Mouse (Mus musculus): Measurements from ENCODE around the gene Rhox3a2. TPM values are rescaled to one million over a fixed set of nuclear protein-coding genes. Genes with fewer than 3 reads are reported as not detected.
"Not testable (repeated sequence)": the region's sequence is repeated elsewhere in the genome, so short reads cannot be mapped to it uniquely, and the experiment has no call there.

Gene Rhox3a2
- not detected in 2 replicates for polyA plus RNA-seq (2012; ENCODE audit: insufficient read depth, insufficient read length, missing spikeins)

GRCm38 (mm10) chrX:37379728-37380127, at the start of gene Rhox3a2:
Gene Rhox3a2 (plus strand): TSS chrX:37380028.
- not testable (repeated sequence) for H3K4me3 ChIP-seq (ENCODE audit: insufficient read depth, low read depth, low read length); H3K4me1 ChIP-seq (ENCODE audit: control insufficient read depth, insufficient read depth, insufficient read length, low read length); H3K27ac ChIP-seq (replicated peaks; ENCODE audit: low read depth, low read length)

- H3K4me1 ChIP-seq (ENCODE audit: control insufficient read depth, insufficient read depth, insufficient read length, low read length); H3K4me3 ChIP-seq (ENCODE audit: insufficient read depth, low read depth, low read length); H3K27ac ChIP-seq (replicated peaks; ENCODE audit: low read depth, low read length): not testable (repeated sequence)
These were observed 10.7 kb downstream of the Rhox3a2 start, which contains the start of gene Rhox4a2 for GRCm38 (mm10) chrX:37390548-37390947. Gene Rhox4a2 (plus strand): TSS chrX:37390848.

- not testable (repeated sequence) for H3K4me3 ChIP-seq (ENCODE audit: insufficient read depth, low read depth, low read length); H3K27ac ChIP-seq (replicated peaks; ENCODE audit: low read depth, low read length); H3K4me1 ChIP-seq (ENCODE audit: control insufficient read depth, insufficient read depth, insufficient read length, low read length)
These were observed 31.9 kb downstream of the Rhox3a2 start, which contains the start of gene Rhox2b for GRCm38 (mm10) chrX:37411767-37412166. Gene Rhox2b (plus strand): TSS chrX:37412067.

- H3K4me1 ChIP-seq (ENCODE audit: control insufficient read depth, insufficient read depth, insufficient read length, low read length); H3K4me3 ChIP-seq (ENCODE audit: insufficient read depth, low read depth, low read length); H3K27ac ChIP-seq (replicated peaks; ENCODE audit: low read depth, low read length): not testable (repeated sequence)
These were observed 52.4 kb downstream of the Rhox3a2 start, which contains the start of gene Rhox4b for GRCm38 (mm10) chrX:37432194-37432593. Gene Rhox4b (plus strand): TSS chrX:37432494.

Other genes with a start within 250 kb of the Rhox3a2 start
- not detected in 2 replicates for gene Akap14, start 211.2 kb upstream of the Rhox3a2 start, polyA plus RNA-seq (2012; ENCODE audit: insufficient read depth, insufficient read length, missing spikeins)
- gene Ndufa1, start 188.9 kb upstream of the Rhox3a2 start, polyA plus RNA-seq (2012; ENCODE audit: insufficient read depth, insufficient read length, missing spikeins) = 1,758 and 1,801 TPM in 2 replicates
- gene Rnf113a1, start 188.8 kb upstream of the Rhox3a2 start, polyA plus RNA-seq (2012; ENCODE audit: insufficient read depth, insufficient read length, missing spikeins) = 0.92 and 1.7 TPM in 2 replicates
- gene Gm9, start 169.0 kb upstream of the Rhox3a2 start, polyA plus RNA-seq (2012; ENCODE audit: insufficient read depth, insufficient read length, missing spikeins) = not detected in 2 replicates
- not detected in 2 replicates for gene Rhox1, start 157.8 kb upstream of the Rhox3a2 start, polyA plus RNA-seq (2012; ENCODE audit: insufficient read depth, insufficient read length, missing spikeins)
- gene Rhox2a, start 135.1 kb upstream of the Rhox3a2 start, polyA plus RNA-seq (2012; ENCODE audit: insufficient read depth, insufficient read length, missing spikeins) = not detected in 2 replicates
- not detected in 2 replicates for gene Rhox3a, start 130.1 kb upstream of the Rhox3a2 start, polyA plus RNA-seq (2012; ENCODE audit: insufficient read depth, insufficient read length, missing spikeins)
- gene Rhox4a, start 114.7 kb upstream of the Rhox3a2 start, polyA plus RNA-seq (2012; ENCODE audit: insufficient read depth, insufficient read length, missing spikeins) = not detected in 2 replicates
- gene Rhox4a2, start 10.8 kb downstream of the Rhox3a2 start, polyA plus RNA-seq (2012; ENCODE audit: insufficient read depth, insufficient read length, missing spikeins) = not detected in 2 replicates
- gene Rhox2b, start 32.0 kb downstream of the Rhox3a2 start, polyA plus RNA-seq (2012; ENCODE audit: insufficient read depth, insufficient read length, missing spikeins) = not detected in 2 replicates
- not detected in 2 replicates for gene Rhox4b, start 52.5 kb downstream of the Rhox3a2 start, polyA plus RNA-seq (2012; ENCODE audit: insufficient read depth, insufficient read length, missing spikeins)
- not detected in 2 replicates for gene Rhox2c, start 73.7 kb downstream of the Rhox3a2 start, polyA plus RNA-seq (2012; ENCODE audit: insufficient read depth, insufficient read length, missing spikeins)
- not detected in 2 replicates for gene Rhox3c, start 78.6 kb downstream of the Rhox3a2 start, polyA plus RNA-seq (2012; ENCODE audit: insufficient read depth, insufficient read length, missing spikeins)
- gene Rhox4c, start 100.3 kb downstream of the Rhox3a2 start, polyA plus RNA-seq (2012; ENCODE audit: insufficient read depth, insufficient read length, missing spikeins) = not detected in 2 replicates
- not detected in 2 replicates for gene Rhox2d, start 113.4 kb downstream of the Rhox3a2 start, polyA plus RNA-seq (2012; ENCODE audit: insufficient read depth, insufficient read length, missing spikeins)
- not detected in 2 replicates for gene Rhox4d, start 134.3 kb downstream of the Rhox3a2 start, polyA plus RNA-seq (2012; ENCODE audit: insufficient read depth, insufficient read length, missing spikeins)
- not detected in 2 replicates for gene Rhox2e, start 150.4 kb downstream of the Rhox3a2 start, polyA plus RNA-seq (2012; ENCODE audit: insufficient read depth, insufficient read length, missing spikeins)
- gene Rhox3e, start 162.0 kb downstream of the Rhox3a2 start, polyA plus RNA-seq (2012; ENCODE audit: insufficient read depth, insufficient read length, missing spikeins) = not detected in 2 replicates
- gene Rhox4e, start 177.4 kb downstream of the Rhox3a2 start, polyA plus RNA-seq (2012; ENCODE audit: insufficient read depth, insufficient read length, missing spikeins) = not detected in 2 replicates
- not detected in 2 replicates for gene Rhox2f, start 191.4 kb downstream of the Rhox3a2 start, polyA plus RNA-seq (2012; ENCODE audit: insufficient read depth, insufficient read length, missing spikeins)
- not detected in 2 replicates for gene Rhox3f, start 201.0 kb downstream of the Rhox3a2 start, polyA plus RNA-seq (2012; ENCODE audit: insufficient read depth, insufficient read length, missing spikeins)
- not detected in 2 replicates for gene Rhox4f, start 227.7 kb downstream of the Rhox3a2 start, polyA plus RNA-seq (2012; ENCODE audit: insufficient read depth, insufficient read length, missing spikeins)
- gene Rhox3g, start 248.6 kb downstream of the Rhox3a2 start, polyA plus RNA-seq (2012; ENCODE audit: insufficient read depth, insufficient read length, missing spikeins) = not detected in 2 replicates

Data from brown adipose tissue, adult 24 weeks (tissue).